Mouse (Mus musculus) embryonic fibroblast, embryonic 13.5 days (primary cell): ENCODE results near the gene Ahnak.

Source experiments
- CTCF ChIP-seq: IDR thresholded peaks from 2 replicates; pipeline ENCODE4 v1.5.1; 2011; ENCODE audit warnings: mild to moderate bottlenecking, control low read depth, low read length, moderate library complexity, borderline replicate concordance; ENCODE audit not compliant: insufficient read depth
- POLR2A ChIP-seq: IDR thresholded peaks from 2 replicates; pipeline ENCODE4 v1.6.1; 2011; ENCODE audit warnings: low read depth, mild to moderate bottlenecking, control low read depth, low read length, moderate library complexity

- TF ChIP-seq CTCF (no peak), POLR2A (no peak)
Observed at GRCm38 (mm10) chr19:8985891-8986290, 3.2 kb upstream of the Ahnak start.
